35 mouse cellular contexts compared by ENCODE assay signal in the genomic region with DNA sequence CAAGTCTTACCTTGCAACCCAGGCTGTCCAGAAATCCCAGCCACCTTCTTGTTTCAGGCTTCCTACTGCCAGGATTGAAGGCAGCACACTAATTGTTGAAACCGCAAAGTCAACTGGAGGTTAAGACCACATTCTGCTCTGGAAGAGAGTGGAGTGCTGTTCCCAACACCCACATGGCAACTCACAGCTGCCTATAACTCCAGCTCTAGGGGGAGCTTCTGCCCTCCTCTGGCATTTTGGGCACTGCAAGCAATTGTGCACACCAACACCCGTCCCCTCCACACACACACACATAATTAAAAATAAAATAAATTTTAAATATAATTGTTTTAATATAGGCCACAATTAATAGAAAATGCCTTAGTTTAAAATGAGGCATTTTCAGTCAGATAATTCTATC. TPM values are rescaled to one million over a fixed set of nuclear protein-coding genes. Genes with fewer than 3 reads are reported as not detected.
A peak's percentile ranks its signal among the peaks of the same experiment; 100 is the strongest.
DNase-seq lines count a peak whose midpoint lies in the region; ATAC-seq and TF ChIP-seq lines count a peak whose summit lies in the region.
"Had no signal": no experiment of that assay in that cellular context is flagged by ENCODE, and none has a peak within 500 bp of the region (broad histone marks: within the 10 kb centered on the region; RNA-seq: fewer than 3 reads in every experiment).

No protein-coding gene starts in this region.

- TF ChIP-seq POLR2A in liver, adult 2 months (IDR thresholded peaks at IDR 0.05; ENCODE audit: extremely low read depth, insufficient read depth, low read length), result no peak
- TF ChIP-seq POLR2A in small intestine, adult 2 months (IDR thresholded peaks at IDR 0.05; ENCODE audit: low read depth, low read length), result no peak

- 75% methylated on average over 2 of the region's 2 CpGs for WGBS in liver, adult 2 months
- WGBS in liver, postnatal 0 days (ENCODE audit: insufficient replicate concordance), result 51% methylated on average over 2 of the region's 2 CpGs
- 66% methylated on average over 2 of the region's 2 CpGs for WGBS in small intestine, adult 2 months

- no peaks in the 10 kb centered on the region for H3K79me2 ChIP-seq in liver, adult 2 months (ENCODE audit: control insufficient read depth, insufficient read depth, low read length)

- H3K9ac ChIP-seq in liver, adult 2 months (ENCODE audit: low read depth, low read length), result no peak overlapping the region
- no peak overlapping the region for H3K9ac ChIP-seq in liver, postnatal 0 days (replicated peaks)
- H3K9ac ChIP-seq: hindbrain, embryonic 13.5 days; limb, embryonic 12.5 days; liver, embryonic 12.5 days; midbrain, embryonic 15.5 days had no signal

- no peaks in the 10 kb centered on the region for H3K9me3 ChIP-seq in liver, postnatal 0 days (ENCODE audit: low read length)
- H3K9me3 ChIP-seq: heart, embryonic 10.5 days; hindbrain, embryonic 13.5 days; limb, embryonic 12.5 days; liver, embryonic 12.5 days; midbrain, embryonic 15.5 days had no signal

- H3K4me2 ChIP-seq in liver, postnatal 0 days (ENCODE audit: low read depth, low read length), result no peak overlapping the region
- H3K4me2 ChIP-seq: hindbrain, embryonic 13.5 days; limb, embryonic 12.5 days; liver, embryonic 12.5 days; midbrain, embryonic 15.5 days had no signal

- peaks cover 7% of the 10 kb centered on the region for H3K4me1 ChIP-seq in liver, adult 2 months (ENCODE audit: control insufficient read depth, insufficient read depth, low read length)
- H3K4me1 ChIP-seq in liver, postnatal 0 days (ENCODE audit: insufficient read depth), result peaks cover 10% of the 10 kb centered on the region
- H3K4me1 ChIP-seq in small intestine, adult 2 months (ENCODE audit: control insufficient read depth, insufficient read depth, insufficient read length, low read length), result peaks cover 11% of the 10 kb centered on the region; the same call in 1 of the 2 replicates

- peak; percentile 3 for DNase-seq in embryo, embryonic 10 days (ENCODE audit: low spot score)
- DNase-seq in embryo, embryonic 10.5 days (ENCODE audit: low spot score), result no peak
- DNase-seq in kidney, adult 9 months, result peak; percentile 36
- DNase-seq in kidney, postnatal 4 days, result no peak
- DNase-seq in liver, adult 2 months (ENCODE audit: extremely low read depth, low read depth, low spot score), result no peak
- DNase-seq in liver, postnatal 0 days, result no peak
- DNase-seq: adrenal gland, postnatal 14 days; cerebellum, adult 11-12 months; cerebellum, adult 9-11 months; gastrocnemius, postnatal 10 days; heart, adult 11 months; heart, postnatal 4 days; kidney, postnatal 14 days; lung, adult 2 months; lung, postnatal 10 days; right cerebral cortex, adult 18-20 months; thymus, adult 2 months; thymus, postnatal 4 days had no signal

- no peak overlapping the region for H3K4me3 ChIP-seq in liver, adult 2 months (ENCODE audit: insufficient read depth, low read depth, low read length)
- H3K4me3 ChIP-seq in liver, postnatal 0 days (ENCODE audit: low read depth, low read length), result no peak overlapping the region
- no peak overlapping the region for H3K4me3 ChIP-seq in small intestine, adult 2 months (ENCODE audit: low read depth, low read length)
- H3K4me3 ChIP-seq: erythroblast, embryonic 14.5 days; heart, embryonic 10.5 days; hindbrain, embryonic 13.5 days; limb, embryonic 12.5 days; liver, embryonic 12.5 days; midbrain, embryonic 15.5 days had no signal

- H3K27me3 ChIP-seq in liver, adult 2 months (ENCODE audit: control insufficient read depth, insufficient read depth, low read length), result no peaks in the 10 kb centered on the region
- no peaks in the 10 kb centered on the region for H3K27me3 ChIP-seq in liver, postnatal 0 days (ENCODE audit: insufficient read depth, low read length)
- no peaks in the 10 kb centered on the region for H3K27me3 ChIP-seq in small intestine, adult 2 months (ENCODE audit: control insufficient read depth, insufficient read depth, low read length)
- H3K27me3 ChIP-seq: midbrain, embryonic 15.5 days had no signal

- no peaks in the 10 kb centered on the region for H3K36me3 ChIP-seq in liver, adult 2 months (ENCODE audit: control insufficient read depth, insufficient read depth, low read length)
- H3K36me3 ChIP-seq in liver, postnatal 0 days (replicated peaks; ENCODE audit: insufficient read depth, low read length), result no peaks in the 10 kb centered on the region
- no peaks in the 10 kb centered on the region for H3K36me3 ChIP-seq in small intestine, adult 2 months (ENCODE audit: control insufficient read depth, insufficient read depth, low read length)
- H3K36me3 ChIP-seq: heart, embryonic 10.5 days; hindbrain, embryonic 13.5 days; limb, embryonic 12.5 days; liver, embryonic 12.5 days; midbrain, embryonic 15.5 days had no signal

- TF ChIP-seq EP300 in liver, postnatal 0 days (IDR thresholded peaks at IDR 0.05; ENCODE audit: low read depth), result no peak

- TF ChIP-seq CTCF in liver, adult 2 months (IDR thresholded peaks at IDR 0.05; ENCODE audit: low read depth, low read length), result peak; percentile 26; the same call in 1 of the 2 replicates
- no peak for TF ChIP-seq CTCF in liver, postnatal 0 days (IDR thresholded peaks at IDR 0.05; ENCODE audit: low read depth)
- no peak for TF ChIP-seq CTCF in small intestine, adult 2 months (IDR thresholded peaks at IDR 0.05; ENCODE audit: extremely low read depth, insufficient read length, insufficient replicate concordance, low read depth, low read length)

- no peak overlapping the region for H3K27ac ChIP-seq in liver, adult 2 months (replicated peaks; ENCODE audit: insufficient read depth, low read depth, low read length)
- no peak overlapping the region for H3K27ac ChIP-seq in liver, postnatal 0 days (ENCODE audit: low read depth)
- peak overlapping the region; percentile 64; the same call in 1 of the 2 replicates for H3K27ac ChIP-seq in small intestine, adult 2 months (ENCODE audit: insufficient read depth, low read depth, low read length)
- H3K27ac ChIP-seq: heart, embryonic 10.5 days; hindbrain, embryonic 13.5 days; limb, embryonic 12.5 days; liver, embryonic 12.5 days; midbrain, embryonic 15.5 days had no signal

- ATAC-seq in liver, postnatal 0 days, result no peak
- ATAC-seq in granulocyte monocyte progenitor cell, adult 5-6 weeks (replicated peaks; ENCODE audit: poor library complexity, severe bottlenecking), result no peak
- ATAC-seq: forebrain, embryonic 16.5 days; intestine, embryonic 16.5 days; liver, embryonic 12.5 days; midbrain, embryonic 15.5 days had no signal

RNA-seq across cellular contexts. Expression of a gene that starts 5.2 kb away (rescaled TPM):
- not detected in 2 replicates for total RNA-seq in liver, adult 2 months (2014; rRNA removed)
- not detected in 2 replicates for polyA plus RNA-seq in liver, adult 2 months (2012; rRNA removed)
- not detected in 2 replicates for polyA plus RNA-seq in liver, postnatal 0 days (2015; fragmentation: Nextera tagmentation; extraction: Ambion mirVana)
- not detected in 2 replicates for polyA plus RNA-seq in small intestine, adult 2 months (2012; rRNA removed)
- not detected in 2 replicates for total RNA-seq in granulocyte monocyte progenitor cell, adult 5-6 weeks (2014; fragmentation: Nextera tagmentation)
- not detected in 2 replicates for total RNA-seq in granulocyte monocyte progenitor cell, adult 5-6 weeks (2017)
- total RNA-seq: adrenal gland, postnatal 14 days; gastrocnemius, postnatal 10 days; heart, postnatal 4 days; left cerebral cortex, postnatal 14 days; neutrophil, adult 5-6 weeks had no signal
- polyA plus RNA-seq: embryonic facial prominence, embryonic 14.5 days; erythroblast, embryonic 14.5 days; forebrain, embryonic 11.5 days; forebrain, embryonic 16.5 days; heart, embryonic 10.5 days; heart, embryonic 16.5 days; hindbrain, embryonic 13.5 days; lung, adult 2 months; midbrain, embryonic 15.5 days; neural tube, embryonic 11.5 days; spleen, adult 2 months; thymus, adult 2 months had no signal

RNA-seq across cellular contexts. Expression of a gene that starts 5.3 kb away (rescaled TPM):
- 0.18 and 0.20 TPM in 2 replicates for total RNA-seq in liver, adult 2 months (2014; rRNA removed)
- 0.77 and 1.4 TPM in 2 replicates for polyA plus RNA-seq in liver, adult 2 months (2012; rRNA removed)
- polyA plus RNA-seq in liver, postnatal 0 days (2015; fragmentation: Nextera tagmentation; extraction: Ambion mirVana), result 0.51 and 0.54 TPM in 2 replicates
- 0.77 and 1.9 TPM in 2 replicates for polyA plus RNA-seq in small intestine, adult 2 months (2012; rRNA removed)
- 1.2 TPM in 1 of 2 replicates, not detected in the other for total RNA-seq in granulocyte monocyte progenitor cell, adult 5-6 weeks (2014; fragmentation: Nextera tagmentation)
- total RNA-seq in granulocyte monocyte progenitor cell, adult 5-6 weeks (2017), result 0.67 TPM in 1 of 2 replicates, not detected in the other
- polyA plus RNA-seq: erythroblast, embryonic 14.5 days had no signal

RNA-seq across cellular contexts. Expression of a gene that starts 5.4 kb away (rescaled TPM):
- total RNA-seq in liver, adult 2 months (2014; rRNA removed), result 6.1 and 7.2 TPM in 2 replicates
- 14.3 and 30.1 TPM in 2 replicates for polyA plus RNA-seq in liver, adult 2 months (2012; rRNA removed)
- polyA plus RNA-seq in liver, postnatal 0 days (2015; fragmentation: Nextera tagmentation; extraction: Ambion mirVana), result 18.8 and 20.6 TPM in 2 replicates
- 43.4 and 66.3 TPM in 2 replicates for polyA plus RNA-seq in small intestine, adult 2 months (2012; rRNA removed)
- total RNA-seq in granulocyte monocyte progenitor cell, adult 5-6 weeks (2014; fragmentation: Nextera tagmentation), result 95.5 and 132 TPM in 2 replicates
- 63.5 and 86.2 TPM in 2 replicates for total RNA-seq in granulocyte monocyte progenitor cell, adult 5-6 weeks (2017)

RNA-seq across cellular contexts. Expression of a gene that starts 16.0 kb away (rescaled TPM):
- total RNA-seq in liver, adult 2 months (2014; rRNA removed), result 2.2 and 11.1 TPM in 2 replicates
- 0.57 and 1.9 TPM in 2 replicates for polyA plus RNA-seq in liver, adult 2 months (2012; rRNA removed)
- 0.79 TPM in 1 of 2 replicates, not detected in the other for polyA plus RNA-seq in liver, postnatal 0 days (2015; fragmentation: Nextera tagmentation; extraction: Ambion mirVana)
- 153 and 2,676 TPM in 2 replicates for polyA plus RNA-seq in small intestine, adult 2 months (2012; rRNA removed)
- not detected in 2 replicates for total RNA-seq in granulocyte monocyte progenitor cell, adult 5-6 weeks (2014; fragmentation: Nextera tagmentation)
- total RNA-seq in granulocyte monocyte progenitor cell, adult 5-6 weeks (2017), result not detected in 2 replicates
- total RNA-seq: gastrocnemius, postnatal 10 days; heart, postnatal 4 days; left cerebral cortex, postnatal 14 days; neutrophil, adult 5-6 weeks had no signal
- polyA plus RNA-seq: embryonic facial prominence, embryonic 14.5 days; erythroblast, embryonic 14.5 days; forebrain, embryonic 11.5 days; forebrain, embryonic 16.5 days; hindbrain, embryonic 13.5 days; limb, embryonic 12.5 days; liver, embryonic 12.5 days; midbrain, embryonic 15.5 days; neural tube, embryonic 11.5 days had no signal

RNA-seq across cellular contexts. Expression of a gene that starts 16.0 kb away (rescaled TPM):
- not detected in 2 replicates for total RNA-seq in liver, adult 2 months (2014; rRNA removed)
- polyA plus RNA-seq in liver, adult 2 months (2012; rRNA removed), result not detected in 2 replicates
- not detected in 2 replicates for polyA plus RNA-seq in liver, postnatal 0 days (2015; fragmentation: Nextera tagmentation; extraction: Ambion mirVana)
- not detected in 2 replicates for polyA plus RNA-seq in small intestine, adult 2 months (2012; rRNA removed)
- not detected in 2 replicates for total RNA-seq in granulocyte monocyte progenitor cell, adult 5-6 weeks (2014; fragmentation: Nextera tagmentation)
- total RNA-seq in granulocyte monocyte progenitor cell, adult 5-6 weeks (2017), result 0.26 TPM in 1 of 2 replicates, not detected in the other
- total RNA-seq: adrenal gland, postnatal 14 days; gastrocnemius, postnatal 10 days; heart, postnatal 4 days; left cerebral cortex, postnatal 14 days; neutrophil, adult 5-6 weeks had no signal
- polyA plus RNA-seq: erythroblast, embryonic 14.5 days; forebrain, embryonic 11.5 days; forebrain, embryonic 16.5 days; heart, embryonic 10.5 days; heart, embryonic 16.5 days; intestine, embryonic 16.5 days; limb, embryonic 12.5 days; liver, embryonic 12.5 days; lung, adult 2 months; neural tube, embryonic 11.5 days; spleen, adult 2 months had no signal

Comparison
In these comparisons a context has a peak if more than half of its experiments do, and no peak if none do; other contexts are left out.
1. DNase-seq: peak in embryo, embryonic 10 days (single experiment) and kidney, adult 9 months (single experiment); none in embryo, embryonic 10.5 days (single experiment), kidney, postnatal 4 days (0 of 2), liver, adult 2 months (single experiment) and liver, postnatal 0 days (single experiment).